Mouse (Mus musculus): Measurements from ENCODE around the gene Antxr1. TPM values are rescaled to one million over a fixed set of nuclear protein-coding genes. Genes with fewer than 3 reads are reported as not detected.

The Antxr1 gene
- polyA plus RNA-seq, 1 experiment = 35.3 TPM

DNA sequence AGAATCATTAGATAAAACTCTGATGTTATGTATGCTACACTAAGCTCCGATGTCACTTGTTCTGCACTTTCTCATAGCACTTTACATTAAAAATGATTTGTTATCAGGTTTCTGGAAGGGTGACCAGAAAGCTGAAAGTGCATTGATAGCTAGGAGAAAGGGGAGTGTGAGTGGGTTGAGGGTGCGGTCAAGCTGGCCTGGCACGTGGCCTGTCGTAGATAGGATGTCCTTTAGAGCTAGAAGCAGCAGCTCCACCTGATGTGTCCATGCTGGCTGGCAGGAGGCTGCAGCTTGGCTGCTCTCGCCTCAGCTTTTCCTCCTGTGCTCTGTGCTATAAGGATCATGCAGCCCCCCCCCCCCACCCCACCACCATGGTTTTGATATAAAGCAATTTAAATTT lies 243.1 kb downstream of the Antxr1 start:
- WGBS = 79% methylated on average over 5 of the region's 5 CpGs
- no peak for TF ChIP-seq CTCF (IDR thresholded peaks at IDR 0.05; ENCODE audit: insufficient read depth, low read length)
- DNase-seq = no peak

DNA sequence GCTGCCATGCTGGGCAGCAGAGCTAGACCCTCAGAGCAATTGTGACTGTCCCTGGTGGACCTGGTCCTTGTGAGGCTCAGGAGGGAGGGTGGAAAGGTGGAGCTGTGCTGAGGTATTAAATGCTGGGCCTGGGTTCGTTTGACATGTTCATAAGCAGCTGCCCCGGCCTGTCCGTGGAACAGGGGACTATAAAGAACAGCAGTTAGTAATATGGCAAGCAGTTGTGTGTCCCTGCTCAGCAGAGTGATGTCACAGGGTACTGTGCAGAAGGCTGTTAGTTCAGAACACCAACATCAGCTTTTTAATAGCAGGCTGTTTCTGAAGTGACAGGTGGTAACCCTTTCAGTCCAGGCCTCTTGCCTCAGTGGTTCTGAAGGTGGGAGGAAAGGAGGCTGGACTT lies 244.7 kb downstream of the Antxr1 start:
- no peak for DNase-seq
- 87% methylated on average over 3 of the region's 3 CpGs for WGBS
- TF ChIP-seq POLR2A (IDR thresholded peaks at IDR 0.05; ENCODE audit: borderline replicate concordance, extremely low read depth, low read depth, low read length) (no peak), CTCF (IDR thresholded peaks at IDR 0.05; ENCODE audit: insufficient read depth, low read length) (no peak)
- Histone ChIP-seq H3K4me1 (ENCODE audit: control insufficient read depth, insufficient read depth, low read length) (no peaks in the 10 kb centered on the region), H3K4me3 (replicated peaks; ENCODE audit: extremely low read depth, low read depth, low read length) (no peak overlapping the region)

More for the DNA sequence above, 243.1 kb downstream of the Antxr1 start:
- Histone ChIP-seq H3K4me3 (replicated peaks; ENCODE audit: extremely low read depth, low read depth, low read length) (no peak overlapping the region), H3K4me1 (ENCODE audit: control insufficient read depth, insufficient read depth, low read length) (no peaks in the 10 kb centered on the region)

DNA sequence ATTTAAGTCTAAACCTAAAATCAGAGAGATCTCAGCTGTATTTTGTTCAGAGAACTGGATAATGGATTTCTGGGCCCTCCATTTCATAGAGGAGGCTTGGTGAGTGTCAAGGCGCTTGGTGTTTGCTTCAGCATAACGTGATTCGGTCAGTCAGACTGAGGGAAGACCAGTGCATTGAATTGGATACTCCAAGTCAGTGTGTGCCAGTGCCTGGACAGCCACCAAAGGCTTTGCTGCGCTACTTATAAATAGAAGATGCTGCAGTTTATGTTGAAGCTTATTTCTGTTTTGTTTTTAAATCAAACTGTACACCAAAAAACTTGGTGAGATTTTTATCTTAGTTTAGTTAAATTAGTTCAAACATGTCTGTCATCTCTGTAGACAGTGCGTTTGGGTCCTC lies 247.3 kb downstream of the Antxr1 start:
- no peak overlapping the region for H3K4me3 ChIP-seq (replicated peaks; ENCODE audit: extremely low read depth, low read depth, low read length)
- DNase-seq = no peak
- WGBS = 85% methylated on average over 5 of the region's 5 CpGs
- H3K4me1 ChIP-seq (ENCODE audit: control insufficient read depth, insufficient read depth, low read length) = no peaks in the 10 kb centered on the region
- no peak for TF ChIP-seq CTCF (IDR thresholded peaks at IDR 0.05; ENCODE audit: insufficient read depth, low read length)

DNA sequence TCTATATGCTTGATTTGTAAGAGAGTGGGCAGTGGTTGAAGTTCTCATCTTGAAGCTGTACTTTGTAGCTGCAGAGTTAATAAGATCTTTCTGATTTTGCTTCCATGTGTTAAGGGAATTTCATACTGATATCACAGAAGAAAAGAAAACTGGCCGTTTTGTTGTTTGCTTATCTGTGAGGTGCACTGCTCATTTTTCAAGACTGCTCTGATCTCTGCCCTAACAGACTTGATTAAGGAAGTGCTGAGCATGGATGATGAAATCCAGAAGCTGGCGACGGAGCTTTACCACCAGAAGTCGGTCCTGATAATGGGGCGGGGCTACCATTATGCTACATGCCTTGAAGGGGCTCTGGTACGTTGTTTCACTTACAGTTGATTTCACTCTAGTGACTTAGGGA lies 250.6 kb downstream of the Antxr1 start:
- no peaks in the 10 kb centered on the region for H3K4me1 ChIP-seq (ENCODE audit: control insufficient read depth, insufficient read depth, low read length)
- no peak overlapping the region for H3K4me3 ChIP-seq (replicated peaks; ENCODE audit: extremely low read depth, low read depth, low read length)
- WGBS = 58% methylated on average over 6 of the region's 6 CpGs
- TF ChIP-seq POLR2A (IDR thresholded peaks at IDR 0.05; ENCODE audit: borderline replicate concordance, extremely low read depth, low read depth, low read length) (no peak), CTCF (IDR thresholded peaks at IDR 0.05; ENCODE audit: insufficient read depth, low read length) (no peak)
- DNase-seq = no peak

Other genes starting within 250 kb of the Antxr1 start
- gene D6Ertd527e, start 231.1 kb downstream of the Antxr1 start, polyA plus RNA-seq (2012; rRNA removed) = 2.0 and 2.3 TPM in 2 replicates
- gene Gkn1, start 15.1 kb upstream of the Antxr1 start, polyA plus RNA-seq (2012; rRNA removed) = not detected in 2 replicates
- gene Gkn2, start 37.5 kb upstream of the Antxr1 start, polyA plus RNA-seq (2012; rRNA removed) = 0.21 TPM in 1 of 2 replicates, not detected in the other
- gene Gkn3, start 53.1 kb upstream of the Antxr1 start, polyA plus RNA-seq (2012; rRNA removed) = 3.2 and 11.7 TPM in 2 replicates
- not detected in 2 replicates for gene Bmp10, start 93.2 kb upstream of the Antxr1 start, polyA plus RNA-seq (2012; rRNA removed)
- 4.5 and 6.6 TPM in 2 replicates for gene Arhgap25, start 197.4 kb upstream of the Antxr1 start, polyA plus RNA-seq (2012; rRNA removed)

Measured in lung, adult 2 months (tissue).